Mouse (Mus musculus) cerebellum, adult 11-12 months (tissue): ENCODE data around the gene Plekhg1.

ENCODE experiments used
- DNase-seq: peaks from one replicate; pipeline ENCODE4 v3.0.0; 2022

Plekhg1 gene

GRCm38 (mm10) chr10:3892368-3892767, 152.2 kb downstream of the Plekhg1 start:
- DNase-seq, result no peak

DNA sequence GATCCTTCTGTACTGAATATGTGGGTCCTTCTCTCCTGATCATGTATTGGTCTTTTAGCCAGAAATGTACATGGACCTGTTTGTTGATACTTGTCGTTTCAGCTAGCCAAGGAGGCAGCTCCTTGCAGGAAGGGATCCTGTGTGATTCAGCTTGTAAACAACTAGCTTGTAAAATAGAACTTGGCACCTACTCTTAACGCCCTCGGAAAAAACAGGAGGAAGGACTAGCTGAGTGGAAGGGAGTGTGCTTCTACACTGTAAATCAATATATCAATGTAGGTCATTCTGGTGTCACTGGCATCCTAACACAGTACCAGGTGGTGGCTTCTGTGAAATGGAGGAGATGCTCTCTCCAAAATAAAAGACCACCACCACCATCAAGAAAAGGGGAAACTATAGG, 157.9 kb downstream of the Plekhg1 start:
- DNase-seq, result no peak

DNA sequence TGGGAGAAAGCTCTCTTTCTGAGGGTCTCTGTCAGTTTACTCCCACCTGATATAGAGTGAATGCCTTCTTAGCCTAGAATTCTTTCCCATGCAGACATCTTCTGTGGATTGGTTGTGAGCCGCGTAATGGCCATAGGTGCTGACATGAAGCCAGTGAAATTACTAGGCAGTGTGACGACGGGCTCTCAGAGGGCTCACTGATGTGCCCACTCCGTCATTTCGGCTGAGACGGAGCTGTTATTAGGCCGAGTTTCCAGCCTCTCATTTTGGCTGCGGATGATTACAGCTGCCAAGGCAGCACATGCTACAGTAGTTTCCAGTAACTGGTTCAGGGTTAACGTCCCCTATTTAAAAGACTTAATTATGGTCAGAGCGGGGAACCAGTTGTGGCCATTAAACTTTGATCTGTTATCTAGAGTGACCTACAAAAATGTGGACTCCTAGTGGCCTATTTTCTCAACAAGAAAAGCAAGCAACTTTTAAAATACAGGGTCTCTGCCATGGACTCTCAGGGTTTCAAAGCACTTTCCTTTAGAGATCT, 160.3 kb downstream of the Plekhg1 start:
- DNase-seq, result no peak

- no peak for DNase-seq
Observed at GRCm38 (mm10) chr10:3905747-3906146, 165.6 kb downstream of the Plekhg1 start.

- no peak for DNase-seq
Observed at GRCm38 (mm10) chr10:3914104-3914503, 173.9 kb downstream of the Plekhg1 start.

DNA sequence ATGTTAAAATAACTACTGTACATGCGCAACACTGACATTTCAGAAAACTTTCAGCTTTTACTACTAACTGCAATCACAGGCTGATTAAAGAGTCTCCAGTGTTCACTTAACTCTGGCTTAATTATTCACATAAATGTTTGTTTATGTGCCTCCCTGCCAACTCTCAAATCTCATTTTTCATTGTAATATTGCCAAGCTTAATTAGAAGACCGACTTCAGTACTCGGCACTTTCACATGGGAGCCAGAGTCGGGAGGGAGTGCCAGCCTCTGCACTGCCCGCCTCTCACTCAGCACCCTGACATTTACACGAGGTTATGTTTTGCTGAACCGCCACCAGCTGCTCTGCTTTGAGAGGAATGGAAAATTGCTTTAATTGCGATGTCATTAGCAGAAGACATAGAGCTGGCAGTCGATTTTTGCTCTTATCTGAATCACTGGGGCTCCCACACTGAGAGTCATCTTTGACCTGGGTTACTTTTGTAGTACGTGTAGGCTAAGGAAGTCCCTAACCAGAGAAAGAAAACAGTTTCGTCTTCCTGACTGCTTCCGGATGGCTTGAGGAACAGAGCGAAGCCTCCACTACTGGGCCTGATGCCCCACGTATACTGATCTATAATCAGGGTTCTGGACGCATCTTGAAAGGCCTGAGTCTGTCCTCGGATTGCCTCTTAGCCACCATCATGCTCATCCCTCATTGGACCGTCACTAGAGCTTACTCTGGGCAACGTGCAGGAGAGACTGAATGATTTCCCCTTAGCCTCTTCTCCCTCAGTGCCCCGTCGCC, 180.4 kb downstream of the Plekhg1 start:
- DNase-seq, result no peak

DNA sequence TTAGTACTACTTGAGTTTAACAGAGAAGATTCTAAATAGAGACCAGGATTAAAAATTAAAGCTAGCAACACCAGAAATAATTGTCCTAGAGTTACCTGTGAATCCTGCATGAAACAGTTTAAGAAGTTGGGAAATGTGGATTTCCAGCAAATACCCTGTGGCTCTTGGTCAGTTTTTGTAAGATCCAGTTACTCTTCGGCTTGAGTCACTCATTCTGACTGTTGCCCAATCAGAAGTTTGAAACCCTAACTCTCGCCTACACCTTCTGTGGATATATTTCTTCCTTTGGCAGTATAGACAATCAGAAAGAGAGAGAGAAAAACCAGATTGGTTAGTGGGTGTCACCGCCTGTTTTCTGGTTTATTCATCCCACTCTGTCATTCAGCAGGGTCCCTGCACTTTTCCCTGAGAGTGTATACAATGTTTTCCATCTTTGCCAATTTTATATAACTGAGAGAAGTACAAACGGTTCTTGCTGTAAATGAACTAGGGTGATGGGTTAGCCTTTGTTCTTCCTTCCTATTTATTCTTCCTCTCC, 187.9 kb downstream of the Plekhg1 start:
- DNase-seq, result no peak

DNA sequence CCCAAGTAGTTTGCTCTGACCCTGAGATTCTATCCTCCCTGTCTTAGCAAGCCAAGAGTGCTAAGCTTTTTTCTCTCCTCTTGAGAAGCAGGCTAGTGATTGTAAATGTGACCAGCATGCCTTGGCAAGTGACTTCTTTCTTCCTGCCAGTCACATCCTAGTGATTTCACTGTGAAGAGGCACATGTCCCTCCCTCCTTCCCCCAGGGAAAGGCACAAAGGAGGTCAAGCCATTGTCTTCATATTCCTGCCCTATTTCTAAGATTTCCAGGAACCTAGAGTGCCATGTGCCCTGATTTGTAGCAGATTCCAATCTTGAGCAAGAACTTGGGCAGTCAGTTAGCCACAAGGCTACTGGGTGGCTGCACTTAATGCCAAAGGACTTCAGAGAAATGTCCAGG, 191.7 kb downstream of the Plekhg1 start:
- DNase-seq, result no peak

GRCm38 (mm10) chr10:3933311-3933940, 193.3 kb downstream of the Plekhg1 start:
- no peak for DNase-seq

- no peak for DNase-seq
Observed at GRCm38 (mm10) chr10:3936864-3937263, 196.7 kb downstream of the Plekhg1 start.

- DNase-seq, result no peak
Observed at GRCm38 (mm10) chr10:3939895-3940595, 199.9 kb downstream of the Plekhg1 start.

- no peak for DNase-seq
Observed at GRCm38 (mm10) chr10:3940596-3940975, 200.4 kb downstream of the Plekhg1 start.

GRCm38 (mm10) chr10:3941054-3941757, 201.0 kb downstream of the Plekhg1 start:
- no peak for DNase-seq

- DNase-seq, result no peak
Observed at GRCm38 (mm10) chr10:3942289-3942688, 202.1 kb downstream of the Plekhg1 start.

- DNase-seq, result peak; percentile 33
Observed at GRCm38 (mm10) chr10:3943492-3944395, 203.6 kb downstream of the Plekhg1 start.

DNA sequence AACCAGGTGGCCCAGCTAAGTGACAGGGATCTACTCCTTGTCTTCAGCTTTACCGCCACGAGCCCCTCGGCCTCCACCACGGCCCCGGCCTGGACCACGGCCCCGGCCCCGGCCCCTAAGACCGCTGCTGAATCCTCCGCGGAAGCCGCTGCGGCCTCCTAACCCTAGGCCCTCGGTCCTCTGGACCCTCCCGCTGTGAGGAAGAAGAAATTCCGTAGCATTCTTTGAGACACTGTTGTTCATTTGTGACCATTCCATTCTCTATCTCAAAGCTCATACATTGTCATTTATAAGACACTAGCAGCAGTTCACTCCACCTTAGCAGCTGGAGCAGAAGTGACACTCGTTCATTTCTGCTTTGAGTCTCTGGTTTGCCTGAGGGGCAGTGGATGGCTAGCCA, 206.7 kb downstream of the Plekhg1 start:
- no peak for DNase-seq

GRCm38 (mm10) chr10:3947346-3947745, 207.2 kb downstream of the Plekhg1 start:
- DNase-seq, result no peak

DNA sequence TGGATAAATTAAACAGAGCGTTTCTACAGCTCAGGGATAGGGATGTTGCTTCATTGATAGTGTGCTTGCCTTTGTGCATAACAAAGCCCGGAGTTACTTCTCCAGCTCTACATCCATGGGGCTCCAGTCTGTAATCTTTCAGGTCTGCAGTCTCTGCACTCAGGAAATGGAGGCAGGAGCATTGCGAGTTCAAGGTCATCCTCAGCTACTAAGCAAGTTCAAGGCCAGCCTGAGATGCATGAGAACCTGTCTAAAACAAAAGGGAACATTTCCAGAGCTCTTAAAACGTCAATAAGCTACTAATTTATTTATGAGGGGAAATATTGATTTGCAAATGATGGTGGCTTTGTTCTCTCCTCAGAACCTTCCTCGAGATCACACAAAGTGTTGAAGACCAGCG, 209.1 kb downstream of the Plekhg1 start:
- no peak for DNase-seq

DNA sequence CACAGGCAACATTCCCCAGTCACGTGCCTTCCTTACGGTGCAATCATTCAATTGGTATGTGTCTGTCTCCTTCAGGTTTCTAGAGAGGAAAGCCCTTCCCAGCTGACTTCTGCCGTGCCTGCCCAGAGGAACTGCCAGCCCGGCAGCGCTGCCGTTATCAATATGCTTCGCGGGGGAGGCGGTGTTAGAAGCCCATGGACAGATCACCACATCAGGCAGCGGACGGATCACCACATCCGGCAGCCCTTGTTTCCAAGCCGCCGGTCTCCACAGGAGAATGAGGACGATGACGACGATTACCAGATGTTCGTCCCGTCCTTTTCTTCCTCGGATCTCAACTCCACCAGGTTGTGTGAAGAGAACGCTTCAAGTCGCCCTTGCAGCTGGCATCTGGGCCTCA, 216.3 kb downstream of the Plekhg1 start:
- no peak for DNase-seq

DNA sequence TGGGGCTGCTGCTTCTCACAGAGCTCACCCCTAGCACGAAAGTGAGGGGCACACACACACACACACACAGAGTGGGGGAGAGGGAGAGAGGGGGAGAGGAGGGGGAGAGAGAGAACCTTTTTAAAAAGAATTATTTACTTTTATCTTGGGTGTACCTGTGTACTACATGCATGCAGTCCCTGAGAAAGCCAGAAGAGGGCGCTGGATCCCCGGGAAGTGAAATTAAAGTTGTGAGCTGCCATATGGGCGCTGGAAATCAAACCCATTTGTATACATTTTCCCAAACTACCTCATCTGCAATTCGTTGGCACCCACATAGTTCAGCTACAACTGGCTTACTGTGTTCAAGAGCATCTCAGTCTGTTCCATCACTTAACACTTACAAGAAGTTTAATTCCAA, 218.4 kb downstream of the Plekhg1 start:
- DNase-seq, result no peak

GRCm38 (mm10) chr10:3969026-3969425, 228.9 kb downstream of the Plekhg1 start:
- DNase-seq, result no peak

- peak; percentile 52 for DNase-seq
Observed at GRCm38 (mm10) chr10:3972237-3972636, 232.1 kb downstream of the Plekhg1 start.
